Mouse (Mus musculus) liver, adult 10 weeks (tissue): ENCODE measurements around the gene Olfr683. TPM values are rescaled to one million over a fixed set of nuclear protein-coding genes. Genes with fewer than 3 reads are reported as not detected.

ENCODE experiments used
- polyA plus RNA-seq: library from polyadenylated mRNA; stranded (reverse); fragments of 350-450 nt; fragmentation: Illumina TruSeq; extraction: RNeasy Lipid Tissue Mini Kit (QIAGEN cat#74804); gene quantifications from one replicate; pipeline ENCODE4 v1.2.3, GENCODE M21; 2014; ENCODE audit warnings: low read depth, low replicate concordance

Olfr683 gene
- polyA plus RNA-seq: not detected

GRCm38 (mm10) chr7:105146912-105147311 is at the start of gene Olfr683:
Gene Olfr683 (minus strand): TSS chr7:105147012.

GRCm38 (mm10) chr7:105185912-105186311 is 39.1 kb upstream of the Olfr683 start, which contains the start of gene Olfr685:
Gene Olfr685 (minus strand): TSS chr7:105186012.

GRCm38 (mm10) chr7:105163553-105163952 is 16.7 kb upstream of the Olfr683 start, which contains the start of gene Olfr684:
Gene Olfr684 (minus strand): TSS chr7:105163653.

DNA sequence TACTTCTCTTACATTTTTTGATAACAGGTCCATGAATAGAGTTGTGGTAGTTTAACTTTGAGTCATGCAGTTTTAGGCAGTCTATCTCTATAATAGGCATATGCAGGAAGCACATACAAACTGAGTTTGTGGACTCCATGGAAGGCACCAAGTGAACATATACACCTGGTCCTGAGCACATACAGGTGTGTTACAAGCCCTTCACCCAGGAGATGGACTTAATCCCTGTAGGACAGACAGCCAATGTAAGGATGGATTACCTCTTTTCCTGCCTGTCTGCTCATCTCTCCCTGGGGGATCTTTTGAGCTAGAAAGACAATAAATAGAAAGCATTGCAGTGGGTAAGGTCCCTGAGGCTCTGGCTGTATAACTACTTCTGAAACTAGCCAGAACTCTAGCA is 30.3 kb downstream of the Olfr683 start, which contains the start of gene Olfr681:
Gene Olfr681, plus strand, starts transcription at position 301 of the 400 bp plus-strand sequence.

GRCm38 (mm10) chr7:105092717-105093116 is 54.1 kb downstream of the Olfr683 start, which contains the start of gene Olfr680-ps1:
Gene Olfr680-ps1 (minus strand): TSS chr7:105092817.

Other genes starting within 250 kb of the Olfr683 start
- not detected for gene Olfr667, start 225.5 kb downstream of the Olfr683 start, polyA plus RNA-seq
- gene Olfr668, start 219.0 kb downstream of the Olfr683 start, polyA plus RNA-seq: not detected
- gene Olfr669, start 212.8 kb downstream of the Olfr683 start, polyA plus RNA-seq: not detected
- not detected for gene Olfr670, start 184.4 kb downstream of the Olfr683 start, polyA plus RNA-seq
- gene Olfr671, start 167.9 kb downstream of the Olfr683 start, polyA plus RNA-seq: not detected
- gene Olfr672, start 145.0 kb downstream of the Olfr683 start, polyA plus RNA-seq: not detected
- not detected for gene Olfr675, start 118.6 kb downstream of the Olfr683 start, polyA plus RNA-seq
- gene Olfr676, start 114.3 kb downstream of the Olfr683 start, polyA plus RNA-seq: not detected
- not detected for gene Olfr677, start 95.6 kb downstream of the Olfr683 start, polyA plus RNA-seq
- gene Olfr678, start 82.5 kb downstream of the Olfr683 start, polyA plus RNA-seq: not detected
- gene Olfr679, start 65.8 kb downstream of the Olfr683 start, polyA plus RNA-seq: not detected
- gene Olfr680-ps1, start 54.2 kb downstream of the Olfr683 start, polyA plus RNA-seq: not detected
- not detected for gene Olfr681, start 30.2 kb downstream of the Olfr683 start, polyA plus RNA-seq
- not detected for gene Olfr684, start 16.6 kb upstream of the Olfr683 start, polyA plus RNA-seq
- gene Olfr685, start 39.0 kb upstream of the Olfr683 start, polyA plus RNA-seq: not detected
- gene Olfr686, start 60.5 kb upstream of the Olfr683 start, polyA plus RNA-seq: not detected
- not detected for gene Olfr688, start 141.1 kb upstream of the Olfr683 start, polyA plus RNA-seq
- gene Olfr689, start 164.2 kb upstream of the Olfr683 start, polyA plus RNA-seq: not detected
- gene Olfr690, start 187.1 kb upstream of the Olfr683 start, polyA plus RNA-seq: not detected
- not detected for gene Olfr691, start 195.3 kb upstream of the Olfr683 start, polyA plus RNA-seq
- gene Olfr692, start 221.2 kb upstream of the Olfr683 start, polyA plus RNA-seq: not detected
- not detected for gene Gm5901, start 228.0 kb upstream of the Olfr683 start, polyA plus RNA-seq